Mouse (Mus musculus): ENCODE data around the gene Gpr4. TPM values are rescaled to one million over a fixed set of nuclear protein-coding genes. Genes with fewer than 3 reads are reported as not detected.

Gene Gpr4
- polyA plus RNA-seq, 1 experiment = 3.3 TPM

DNA sequence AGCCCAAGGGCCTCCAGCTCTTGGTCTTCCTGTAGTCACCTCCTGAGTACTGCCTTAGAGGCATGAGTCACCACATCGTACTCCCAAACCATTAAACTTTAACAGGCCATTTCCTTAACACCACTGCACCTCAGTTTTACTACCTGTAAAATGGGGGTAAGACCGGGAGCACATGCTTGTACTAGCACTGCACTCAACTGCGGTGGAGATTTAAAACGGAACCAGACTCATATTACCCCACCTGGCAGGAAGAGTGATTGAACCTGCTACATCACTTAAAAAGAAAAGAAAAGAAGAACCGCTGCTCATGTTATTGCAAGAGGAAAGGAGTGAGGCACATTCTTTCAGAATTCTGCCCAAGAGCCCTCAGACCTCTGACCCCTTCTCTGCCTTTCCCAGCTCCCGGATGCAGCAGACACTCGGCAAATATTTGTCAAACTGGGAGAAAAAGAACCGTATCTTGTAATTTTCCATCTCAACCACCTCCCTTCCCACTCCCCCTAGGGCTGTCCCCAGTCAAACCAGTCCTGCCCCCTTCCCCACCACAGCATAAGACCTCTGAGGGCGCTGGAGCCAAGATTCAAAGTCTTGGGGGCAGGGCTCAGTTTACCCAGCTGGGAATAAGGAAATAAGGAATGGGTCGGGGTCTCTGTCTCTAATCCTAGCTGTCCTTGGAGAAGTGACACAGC, 56.8 kb downstream of the Gpr4 start:
- H3K9ac ChIP-seq (ENCODE audit: low read depth, poor library complexity, severe bottlenecking) = peak overlapping the region; percentile 95
- H3K36me3 ChIP-seq (ENCODE audit: control insufficient read depth, insufficient read depth, low read length, poor library complexity, severe bottlenecking) = peaks cover 6% of the 10 kb centered on the region
- no peaks in the 10 kb centered on the region for H3K9me3 ChIP-seq (replicated peaks; ENCODE audit: control insufficient read depth, insufficient read depth, low read length, poor library complexity, severe bottlenecking)
- no peak for TF ChIP-seq CTCF (IDR thresholded peaks at IDR 0.05; ENCODE audit: low read depth, low read length)
- TF ChIP-seq EP300 (IDR thresholded peaks at IDR 0.05; ENCODE audit: insufficient read depth, low read depth, low read length) = no peak
- no peak for TF ChIP-seq POLR2A (IDR thresholded peaks at IDR 0.05; ENCODE audit: insufficient read depth, low read length)
- peak overlapping the region; percentile 43 for H3K4me3 ChIP-seq (ENCODE audit: low read depth, low read length)
- H3K27me3 ChIP-seq (ENCODE audit: control insufficient read depth, insufficient read depth, low read length, poor library complexity, severe bottlenecking) = no peaks in the 10 kb centered on the region
- peak overlapping the region; percentile 12 for H3K27ac ChIP-seq (ENCODE audit: insufficient read depth, low read length)
- H3K4me1 ChIP-seq (ENCODE audit: control insufficient read depth, insufficient read depth, low read length) = peaks cover 9% of the 10 kb centered on the region

DNA sequence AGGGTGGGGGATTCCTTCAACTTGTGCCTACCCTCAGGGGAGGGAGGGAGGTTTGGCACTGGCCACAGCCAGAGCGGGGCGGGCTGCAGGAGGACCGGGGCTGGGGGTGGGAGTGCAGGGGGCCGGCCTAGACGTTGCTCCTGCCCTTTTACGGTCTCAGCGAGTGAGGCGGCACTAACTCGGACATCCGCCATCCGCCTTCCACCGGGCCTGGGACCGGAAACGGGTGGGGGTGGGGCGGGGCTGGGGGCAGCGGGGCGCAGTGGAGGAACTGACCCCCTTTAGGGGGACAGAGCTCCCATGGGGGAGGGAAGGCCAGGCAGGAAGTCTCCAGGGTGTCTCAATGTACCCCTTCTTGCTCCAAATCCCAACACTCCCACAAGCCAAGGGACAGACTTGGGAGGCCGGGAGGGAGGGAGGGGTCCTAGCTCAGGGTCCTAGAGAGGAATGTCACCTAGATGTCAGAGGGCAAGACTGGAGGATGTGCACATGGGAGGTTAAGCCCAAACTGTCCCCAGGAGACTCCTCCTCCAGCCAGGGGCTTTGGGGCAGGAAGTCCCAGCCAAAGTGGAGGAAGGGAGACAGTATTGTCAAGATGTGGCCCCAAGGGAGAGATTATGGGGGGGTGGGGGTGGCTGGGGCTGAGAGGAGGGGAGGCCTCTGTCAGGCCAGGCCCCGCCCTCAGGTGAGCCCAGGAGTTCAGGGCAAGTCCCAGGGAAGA, 57.5 kb downstream of the Gpr4 start:
- H3K4me3 ChIP-seq (ENCODE audit: low read depth, low read length) = peak overlapping the region; percentile 75
- no peaks in the 10 kb centered on the region for H3K27me3 ChIP-seq (ENCODE audit: control insufficient read depth, insufficient read depth, low read length, poor library complexity, severe bottlenecking)
- H3K4me1 ChIP-seq (ENCODE audit: control insufficient read depth, insufficient read depth, low read length) = peaks cover 9% of the 10 kb centered on the region
- H3K9me3 ChIP-seq (replicated peaks; ENCODE audit: control insufficient read depth, insufficient read depth, low read length, poor library complexity, severe bottlenecking) = no peaks in the 10 kb centered on the region
- no peaks in the 10 kb centered on the region for H3K36me3 ChIP-seq (ENCODE audit: control insufficient read depth, insufficient read depth, low read length, poor library complexity, severe bottlenecking)
- peak overlapping the region; percentile 25 for H3K27ac ChIP-seq (ENCODE audit: insufficient read depth, low read length)
- peak overlapping the region; percentile 95 for H3K9ac ChIP-seq (ENCODE audit: low read depth, poor library complexity, severe bottlenecking)
- TF ChIP-seq POLR2A (IDR thresholded peaks at IDR 0.05; ENCODE audit: insufficient read depth, low read length) (no peak), EP300 (IDR thresholded peaks at IDR 0.05; ENCODE audit: insufficient read depth, low read depth, low read length) (no peak), CTCF (IDR thresholded peaks at IDR 0.05; ENCODE audit: low read depth, low read length) (no peak)

DNA sequence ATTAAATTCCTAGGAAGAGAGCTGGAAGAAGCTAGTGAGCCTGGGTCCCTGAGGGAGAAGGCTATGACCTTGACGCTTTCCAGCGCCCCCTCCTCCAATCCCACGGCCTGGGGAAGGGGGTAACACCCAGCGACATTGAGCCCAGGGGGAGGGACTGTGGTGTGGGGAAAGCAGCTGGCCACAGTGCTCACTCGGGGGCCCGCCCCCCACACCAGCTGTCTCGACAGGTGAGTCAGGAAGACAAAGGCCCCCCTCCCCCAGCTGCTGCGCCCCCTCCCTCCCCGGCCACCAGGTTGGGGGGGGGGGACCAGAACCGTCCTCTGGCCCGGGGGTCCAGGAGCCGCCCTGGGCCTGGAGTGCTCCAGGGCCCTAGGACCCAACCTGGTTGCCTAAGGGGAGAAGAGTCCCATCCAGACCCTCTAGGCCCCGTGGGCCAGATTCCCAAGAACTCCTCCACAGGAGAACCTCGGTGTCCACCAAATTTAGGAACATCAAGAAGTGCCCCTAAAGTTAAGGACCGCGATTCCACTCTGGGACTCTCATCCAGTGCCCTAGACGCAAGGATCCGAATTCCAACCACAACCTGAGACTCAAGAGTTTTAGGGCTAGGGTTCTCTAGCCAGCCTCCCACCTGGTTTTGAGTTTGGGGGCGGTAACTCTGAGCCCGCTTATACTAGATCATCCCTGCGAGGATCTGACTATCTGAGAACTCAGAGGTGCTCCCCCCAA, 58.3 kb downstream of the Gpr4 start:
- Histone ChIP-seq H3K27me3 (ENCODE audit: control insufficient read depth, insufficient read depth, low read length, poor library complexity, severe bottlenecking) (no peaks in the 10 kb centered on the region), H3K4me1 (ENCODE audit: control insufficient read depth, insufficient read depth, low read length) (peaks cover 8% of the 10 kb centered on the region), H3K9me3 (replicated peaks; ENCODE audit: control insufficient read depth, insufficient read depth, low read length, poor library complexity, severe bottlenecking) (no peaks in the 10 kb centered on the region), H3K9ac (ENCODE audit: low read depth, poor library complexity, severe bottlenecking) (peak overlapping the region; percentile 95), H3K36me3 (ENCODE audit: control insufficient read depth, insufficient read depth, low read length, poor library complexity, severe bottlenecking) (no peaks in the 10 kb centered on the region), H3K27ac (ENCODE audit: insufficient read depth, low read length) (peak overlapping the region; percentile 97), H3K4me3 (ENCODE audit: low read depth, low read length) (peak overlapping the region; percentile 92)
- TF ChIP-seq POLR2A (IDR thresholded peaks at IDR 0.05; ENCODE audit: insufficient read depth, low read length) = no peak
- 0 out of 2 replicates have a peak, but pooled peaks have one; percentile 44 for TF ChIP-seq EP300 (IDR thresholded peaks at IDR 0.05; ENCODE audit: insufficient read depth, low read depth, low read length)

DNA sequence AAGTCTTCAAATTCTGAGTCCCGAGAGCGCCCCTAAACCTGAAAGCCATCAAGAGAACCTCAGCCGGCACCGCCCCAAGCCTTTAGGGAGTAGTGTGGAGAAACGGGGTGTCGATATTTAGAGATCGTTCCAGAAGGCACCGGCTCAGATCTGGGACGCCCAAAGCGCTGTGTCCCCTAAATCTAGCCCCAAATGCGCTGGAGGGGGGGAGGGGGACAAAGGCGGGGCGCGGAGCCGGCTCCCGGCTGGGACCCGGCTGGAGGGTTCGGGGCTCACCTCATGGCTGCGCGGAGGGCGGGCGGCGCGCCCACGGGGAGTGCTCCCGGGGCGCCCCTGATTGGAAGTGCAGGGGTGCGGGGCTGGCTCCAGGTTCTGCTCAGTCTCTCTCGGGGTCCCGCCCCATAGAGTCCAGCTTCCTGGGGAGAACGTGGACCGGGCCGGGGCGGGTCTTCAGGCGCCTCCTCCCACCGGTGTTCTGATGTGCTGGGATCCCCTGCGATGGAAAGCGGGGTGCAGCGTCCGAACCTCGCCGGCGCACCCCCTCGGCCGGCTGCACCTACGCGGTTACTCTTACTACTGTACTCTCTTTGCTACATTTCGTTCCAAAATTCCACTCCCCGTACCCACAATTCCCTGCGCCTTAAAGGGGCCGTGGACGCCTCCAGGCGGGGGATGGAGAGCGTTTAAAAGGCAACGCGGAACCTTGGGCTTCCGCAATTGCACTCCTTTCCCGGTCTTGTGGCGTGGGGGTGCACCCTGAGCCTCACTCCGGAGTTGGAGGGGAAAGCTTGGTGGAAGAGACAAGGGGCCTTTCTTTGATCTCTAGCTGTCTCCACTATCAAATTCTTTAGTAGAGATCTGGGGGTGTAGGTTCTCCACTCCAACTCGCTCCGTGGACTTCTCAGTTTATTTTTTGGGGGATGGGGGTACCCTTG, 59.2 kb downstream of the Gpr4 start, which contains the start of gene Vasp:
TSS of gene Vasp (minus strand) at position 580 of the 935 bp plus-strand sequence.
- peak within 1 kb of the TSS; percentile 92 for H3K4me3 ChIP-seq (ENCODE audit: low read depth, low read length)
- TF ChIP-seq CTCF (IDR thresholded peaks at IDR 0.05; ENCODE audit: low read depth, low read length) (no peak), EP300 (IDR thresholded peaks at IDR 0.05; ENCODE audit: insufficient read depth, low read depth, low read length) (0 out of 2 replicates have a peak, but pooled peaks have one; percentile 8), POLR2A (IDR thresholded peaks at IDR 0.05; ENCODE audit: insufficient read depth, low read length) (no peak)
- H3K36me3 ChIP-seq (ENCODE audit: control insufficient read depth, insufficient read depth, low read length, poor library complexity, severe bottlenecking) = no peaks in the 10 kb centered on the region
- H3K9ac ChIP-seq (ENCODE audit: low read depth, poor library complexity, severe bottlenecking) = peak within 1 kb of the TSS; percentile 95
- peak within 1 kb of the TSS; percentile 97 for H3K27ac ChIP-seq (ENCODE audit: insufficient read depth, low read length)
- no peaks in the 10 kb centered on the region for H3K27me3 ChIP-seq (ENCODE audit: control insufficient read depth, insufficient read depth, low read length, poor library complexity, severe bottlenecking)
- H3K9me3 ChIP-seq (replicated peaks; ENCODE audit: control insufficient read depth, insufficient read depth, low read length, poor library complexity, severe bottlenecking) = no peaks in the 10 kb centered on the region
- peaks cover 3% of the 10 kb centered on the region for H3K4me1 ChIP-seq (ENCODE audit: control insufficient read depth, insufficient read depth, low read length)

DNA sequence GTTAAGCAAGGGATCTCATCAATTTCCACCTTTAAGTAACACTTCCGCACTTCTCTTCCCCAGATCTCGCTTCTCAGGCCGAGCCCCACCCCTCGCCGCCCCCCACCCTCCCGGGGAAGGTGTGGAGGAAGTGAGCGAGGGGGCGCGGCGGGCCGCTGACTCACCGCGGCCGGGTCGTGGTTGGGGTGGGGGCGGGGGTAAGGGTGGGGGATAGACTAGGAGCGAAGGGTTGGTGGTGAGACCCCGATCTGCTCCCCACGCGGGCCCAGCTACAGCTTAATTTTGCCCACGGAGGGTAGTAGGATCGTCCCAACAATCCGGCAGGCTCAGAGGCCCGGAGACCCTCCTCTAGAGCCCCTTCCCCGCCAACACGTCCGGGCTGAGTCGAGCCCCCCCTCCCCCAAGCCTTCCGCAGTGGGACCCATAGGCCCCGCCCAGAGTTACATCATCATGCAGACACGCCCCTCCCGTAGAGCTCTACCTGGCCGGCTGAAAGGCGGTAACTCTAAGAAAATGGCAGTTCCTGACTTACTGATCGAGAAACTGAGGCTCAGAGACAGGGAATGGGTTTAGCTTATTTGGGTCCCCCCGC, 59.9 kb downstream of the Gpr4 start:
- H3K36me3 ChIP-seq (ENCODE audit: control insufficient read depth, insufficient read depth, low read length, poor library complexity, severe bottlenecking) = no peaks in the 10 kb centered on the region
- H3K4me3 ChIP-seq (ENCODE audit: low read depth, low read length) = peak overlapping the region; percentile 92
- H3K4me1 ChIP-seq (ENCODE audit: control insufficient read depth, insufficient read depth, low read length) = peaks cover 3% of the 10 kb centered on the region
- H3K27me3 ChIP-seq (ENCODE audit: control insufficient read depth, insufficient read depth, low read length, poor library complexity, severe bottlenecking) = no peaks in the 10 kb centered on the region
- peak overlapping the region; percentile 97 for H3K27ac ChIP-seq (ENCODE audit: insufficient read depth, low read length)
- no peak for TF ChIP-seq EP300 (IDR thresholded peaks at IDR 0.05; ENCODE audit: insufficient read depth, low read depth, low read length)
- TF ChIP-seq POLR2A (IDR thresholded peaks at IDR 0.05; ENCODE audit: insufficient read depth, low read length) = no peak
- no peak for TF ChIP-seq CTCF (IDR thresholded peaks at IDR 0.05; ENCODE audit: low read depth, low read length)
- H3K9ac ChIP-seq (ENCODE audit: low read depth, poor library complexity, severe bottlenecking) = peak overlapping the region; percentile 95
- no peaks in the 10 kb centered on the region for H3K9me3 ChIP-seq (replicated peaks; ENCODE audit: control insufficient read depth, insufficient read depth, low read length, poor library complexity, severe bottlenecking)

Other genes with a start within 250 kb of the Gpr4 start
- gene Nanos2, start 225.1 kb upstream of the Gpr4 start, polyA plus RNA-seq (2011; ENCODE audit: insufficient read depth, insufficient read length, low read depth, missing spikeins) = not detected in 2 replicates
- 4.0 and 5.5 TPM in 2 replicates for gene Mypop, start 221.3 kb upstream of the Gpr4 start, polyA plus RNA-seq (2011; ENCODE audit: insufficient read depth, insufficient read length, low read depth, missing spikeins)
- gene Irf2bp1, start 208.5 kb upstream of the Gpr4 start, polyA plus RNA-seq (2011; ENCODE audit: insufficient read depth, insufficient read length, low read depth, missing spikeins) = 16.2 and 20.9 TPM in 2 replicates
- gene Foxa3, start 189.0 kb upstream of the Gpr4 start, polyA plus RNA-seq (2011; ENCODE audit: insufficient read depth, insufficient read length, low read depth, missing spikeins) = 2.5 and 2.6 TPM in 2 replicates
- gene Sympk, start 188.2 kb upstream of the Gpr4 start, polyA plus RNA-seq (2011; ENCODE audit: insufficient read depth, insufficient read length, low read depth, missing spikeins) = 102 and 119 TPM in 2 replicates
- not detected in 2 replicates for gene Rsph6a, start 157.8 kb upstream of the Gpr4 start, polyA plus RNA-seq (2011; ENCODE audit: insufficient read depth, insufficient read length, low read depth, missing spikeins)
- 43.2 and 45.1 TPM in 2 replicates for gene Dmwd, start 136.3 kb upstream of the Gpr4 start, polyA plus RNA-seq (2011; ENCODE audit: insufficient read depth, insufficient read length, low read depth, missing spikeins)
- 12.8 and 19.5 TPM in 2 replicates for gene Dmpk, start 128.7 kb upstream of the Gpr4 start, polyA plus RNA-seq (2011; ENCODE audit: insufficient read depth, insufficient read length, low read depth, missing spikeins)
- 2.7 and 3.8 TPM in 2 replicates for gene Six5, start 117.9 kb upstream of the Gpr4 start, polyA plus RNA-seq (2011; ENCODE audit: insufficient read depth, insufficient read length, low read depth, missing spikeins)
- 0.43 and 0.46 TPM in 2 replicates for gene Gm4969, start 94.2 kb upstream of the Gpr4 start, polyA plus RNA-seq (2011; ENCODE audit: insufficient read depth, insufficient read length, low read depth, missing spikeins)
- gene Fbxo46, start 92.7 kb upstream of the Gpr4 start, polyA plus RNA-seq (2011; ENCODE audit: insufficient read depth, insufficient read length, low read depth, missing spikeins) = 4.1 and 4.3 TPM in 2 replicates
- 4.1 and 4.6 TPM in 2 replicates for gene Qpctl, start 63.2 kb upstream of the Gpr4 start, polyA plus RNA-seq (2011; ENCODE audit: insufficient read depth, insufficient read length, low read depth, missing spikeins)
- 92.9 and 94.6 TPM in 2 replicates for gene Snrpd2, start 62.8 kb upstream of the Gpr4 start, polyA plus RNA-seq (2011; ENCODE audit: insufficient read depth, insufficient read length, low read depth, missing spikeins)
- gene Gipr, start 46.4 kb upstream of the Gpr4 start, polyA plus RNA-seq (2011; ENCODE audit: insufficient read depth, insufficient read length, low read depth, missing spikeins) = 1.9 and 3.5 TPM in 2 replicates
- 63.3 and 64.4 TPM in 2 replicates for gene Eml2, start 36.1 kb upstream of the Gpr4 start, polyA plus RNA-seq (2011; ENCODE audit: insufficient read depth, insufficient read length, low read depth, missing spikeins)
- gene Opa3, start 15.8 kb downstream of the Gpr4 start, polyA plus RNA-seq (2011; ENCODE audit: insufficient read depth, insufficient read length, low read depth, missing spikeins) = 22.3 and 24.8 TPM in 2 replicates
- gene Vasp, start 59.3 kb downstream of the Gpr4 start, polyA plus RNA-seq (2011; ENCODE audit: insufficient read depth, insufficient read length, low read depth, missing spikeins) = 75.7 and 90.0 TPM in 2 replicates
- gene Ppm1n, start 67.5 kb downstream of the Gpr4 start, polyA plus RNA-seq (2011; ENCODE audit: insufficient read depth, insufficient read length, low read depth, missing spikeins) = 5.7 and 6.1 TPM in 2 replicates
- 14.3 and 15.3 TPM in 2 replicates for gene Rtn2, start 70.1 kb downstream of the Gpr4 start, polyA plus RNA-seq (2011; ENCODE audit: insufficient read depth, insufficient read length, low read depth, missing spikeins)
- gene Fosb, start 97.5 kb downstream of the Gpr4 start, polyA plus RNA-seq (2011; ENCODE audit: insufficient read depth, insufficient read length, low read depth, missing spikeins) = 0.68 and 1.1 TPM in 2 replicates
- 38.1 and 43.7 TPM in 2 replicates for gene Ercc1, start 132.2 kb downstream of the Gpr4 start, polyA plus RNA-seq (2011; ENCODE audit: insufficient read depth, insufficient read length, low read depth, missing spikeins)
- 14.6 and 16.8 TPM in 2 replicates for gene Cd3eap, start 146.9 kb downstream of the Gpr4 start, polyA plus RNA-seq (2011; ENCODE audit: insufficient read depth, insufficient read length, low read depth, missing spikeins)
- gene Ppp1r13l, start 147.2 kb downstream of the Gpr4 start, polyA plus RNA-seq (2011; ENCODE audit: insufficient read depth, insufficient read length, low read depth, missing spikeins) = 21.9 and 25.5 TPM in 2 replicates
- gene Ercc2, start 169.5 kb downstream of the Gpr4 start, polyA plus RNA-seq (2011; ENCODE audit: insufficient read depth, insufficient read length, low read depth, missing spikeins) = 22.6 and 28.5 TPM in 2 replicates
- 17.6 and 18.7 TPM in 2 replicates for gene Klc3, start 191.6 kb downstream of the Gpr4 start, polyA plus RNA-seq (2011; ENCODE audit: insufficient read depth, insufficient read length, low read depth, missing spikeins)
- gene Ckm, start 192.2 kb downstream of the Gpr4 start, polyA plus RNA-seq (2011; ENCODE audit: insufficient read depth, insufficient read length, low read depth, missing spikeins) = not detected in 2 replicates
- 33.1 and 33.3 TPM in 2 replicates for gene Mark4, start 246.3 kb downstream of the Gpr4 start, polyA plus RNA-seq (2011; ENCODE audit: insufficient read depth, insufficient read length, low read depth, missing spikeins)

Measured in ES-Bruce4 (cell line).